Mouse (Mus musculus) cerebellum, adult 2 months (tissue): ENCODE measurements around the gene Cnot6.

Experiments used
- CTCF ChIP-seq: fragments of 200-500 bp; IDR thresholded peaks from 2 replicates; pipeline ENCODE4 v1.5.1; 2011; ENCODE audit warnings: low read depth, mild to moderate bottlenecking, control low read depth, low read length, moderate library complexity, borderline replicate concordance; ENCODE audit not compliant: insufficient read depth
- POLR2A ChIP-seq: fragments of 200-500 bp; IDR thresholded peaks from 2 replicates; pipeline ENCODE4 v1.6.1; 2011; ENCODE audit warnings: low read length, control low read depth, borderline replicate concordance; ENCODE audit not compliant: insufficient read depth

DNA sequence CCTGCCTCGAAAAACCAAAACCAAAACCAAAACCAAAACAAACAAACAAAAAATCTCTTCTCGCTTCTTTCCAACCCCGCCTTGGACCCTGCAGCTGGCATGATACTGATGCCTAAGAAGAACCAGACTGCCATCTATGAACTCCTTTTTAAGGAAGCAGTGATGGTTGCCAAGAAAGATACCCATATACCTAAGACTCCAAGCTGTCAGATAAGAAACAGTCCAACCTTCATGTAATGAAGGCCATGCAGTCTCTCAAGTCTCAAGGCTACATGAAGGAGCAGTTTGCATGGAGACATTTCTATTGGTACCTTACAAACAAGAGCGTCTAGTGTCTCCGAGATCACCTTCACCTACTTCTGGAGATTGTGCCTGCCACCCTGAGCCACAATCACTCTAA, 14.7 kb downstream of the Cnot6 start:
- no peak for TF ChIP-seq CTCF
- no peak for TF ChIP-seq POLR2A
